Mouse (Mus musculus) embryonic facial prominence, embryonic 11.5 days (tissue): ENCODE data around the gene Glis3. TPM values are rescaled to one million over a fixed set of nuclear protein-coding genes. Genes with fewer than 3 reads are reported as not detected.

ENCODE experiments used
- ATAC-seq: fragments of 200-750 bp; cut with Nextera tagmentation; replicated peaks from 2 replicates; pipeline ENCODE4 v1.8.0; 2017; ENCODE audit warnings: low read depth; ENCODE audit not compliant: insufficient number of reproducible peaks, low FRiP score, low TSS enrichment
- DNase-seq: peaks from one replicate; pipeline ENCODE4 v3.0.0-alpha.2; 2015; ENCODE audit warnings: low spot score
- H3K27ac ChIP-seq: fragments of 300-500 bp; sonication (generic); replicated peaks from 2 replicates; pipeline ENCODE4 v1.5.1; 2014; ENCODE audit warnings: mild to moderate bottlenecking, low read depth, low read length, control low read depth
- H3K27me3 ChIP-seq: fragments of 300-500 bp; sonication (generic); 2 replicates; pipeline ENCODE4 v1.6.1; 2014; ENCODE audit warnings: mild to moderate bottlenecking, low read length, moderate library complexity, mixed read lengths; ENCODE audit not compliant: control insufficient read depth, insufficient read depth
- H3K36me3 ChIP-seq: fragments of 300-500 bp; sonication (generic); replicated peaks from 2 replicates; pipeline ENCODE4 v1.6.1; 2014; ENCODE audit warnings: low read depth, mild to moderate bottlenecking, low read length, moderate library complexity, mixed read lengths; ENCODE audit not compliant: control insufficient read depth, insufficient read depth
- H3K4me1 ChIP-seq: fragments of 300-500 bp; sonication (generic); 2 replicates; pipeline ENCODE4 v1.6.1; 2014; ENCODE audit warnings: low read length, mixed read lengths; ENCODE audit not compliant: control insufficient read depth, insufficient read depth
- H3K4me2 ChIP-seq: fragments of 300-500 bp; sonication (generic); 2 replicates; pipeline ENCODE4 v1.6.1; 2014; ENCODE audit warnings: low read depth, mild to moderate bottlenecking, control low read depth, low read length, moderate library complexity
- H3K4me3 ChIP-seq: fragments of 300-500 bp; sonication (generic); 2 replicates; pipeline ENCODE4 v1.5.1; 2014; ENCODE audit warnings: low read depth, low read length, control low read depth
- H3K9ac ChIP-seq: fragments of 300-500 bp; sonication (generic); replicated peaks from 2 replicates; pipeline ENCODE4 v1.6.1; 2014; ENCODE audit warnings: mild to moderate bottlenecking, control low read depth, low read length
- H3K9me3 ChIP-seq: fragments of 300-500 bp; sonication (generic); replicated peaks from 2 replicates; pipeline ENCODE4 v1.6.1; 2016; ENCODE audit warnings: mild to moderate bottlenecking, low read length, inconsistent platforms, mixed read lengths; ENCODE audit not compliant: control insufficient read depth
- WGBS: fragments of 180-500 bp; shearing (Covaris S2); extraction: QIAGEN DNeasy Blood & Tissue Kit; methylation state at CpG from one replicate; pipeline ENCODE4 v1.1.7; 2014; 5-methylcytosine and 5-hydroxymethylcytosine counted together
- polyA plus RNA-seq: library from polyadenylated mRNA; unstranded; fragments of >200 nt; fragmentation: Nextera tagmentation; extraction: Ambion mirVana; gene quantifications from 2 replicates; pipeline ENCODE4 v1.2.1, GENCODE M21; 2014

Glis3 gene
- polyA plus RNA-seq, 1 experiment from 2014 or later, result 2.0 TPM

DNA sequence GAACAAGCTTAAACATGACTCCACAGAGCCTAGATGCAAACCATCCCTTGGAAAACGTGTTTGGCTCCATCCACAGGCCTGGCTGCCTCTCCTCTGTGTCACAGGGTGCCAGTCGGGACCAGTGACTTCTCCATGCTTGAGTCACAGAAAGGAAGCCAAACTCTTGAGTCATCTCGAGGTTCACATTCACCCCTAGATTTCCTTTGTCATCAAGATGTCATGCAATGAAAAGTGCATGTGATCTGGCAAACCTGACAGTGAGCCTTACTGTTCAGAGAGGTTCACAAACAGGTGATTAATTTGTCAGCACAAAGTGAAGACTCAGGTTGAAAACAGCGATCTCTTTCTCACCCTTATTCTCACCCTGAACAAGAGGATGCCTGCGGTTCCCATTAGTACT lies 290.7 kb downstream of the Glis3 start:
- no peak overlapping the region for H3K4me3 ChIP-seq
- no peaks in the 10 kb centered on the region for H3K27me3 ChIP-seq
- 74% methylated on average over 5 of the region's 5 CpGs for WGBS
- H3K36me3 ChIP-seq, result no peaks in the 10 kb centered on the region
- no peaks in the 10 kb centered on the region for H3K4me1 ChIP-seq
- H3K4me2 ChIP-seq, result no peak overlapping the region
- H3K9ac ChIP-seq, result no peak overlapping the region
- DNase-seq (no peak), ATAC-seq (no peak)
- H3K27ac ChIP-seq, result no peak overlapping the region
- no peaks in the 10 kb centered on the region for H3K9me3 ChIP-seq

DNA sequence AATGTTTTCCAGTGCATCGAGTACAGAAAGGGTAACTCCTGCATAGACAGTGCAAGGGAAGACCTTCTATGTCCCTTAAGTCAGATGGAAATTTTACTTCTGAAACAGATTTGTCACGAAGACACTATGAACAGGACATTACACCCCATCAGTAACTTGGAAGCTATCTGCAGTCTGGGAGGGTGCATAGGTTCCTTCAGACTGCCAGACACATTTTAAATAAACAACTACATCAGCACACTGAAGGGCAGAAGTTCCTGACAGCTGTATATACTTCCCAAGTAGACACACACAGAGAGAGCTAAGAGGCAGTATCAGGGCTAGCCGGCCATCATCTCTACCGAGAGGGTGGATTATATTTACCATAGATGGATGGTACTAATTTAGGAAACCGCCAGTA lies 296.5 kb downstream of the Glis3 start:
- Histone ChIP-seq H3K9ac (no peak overlapping the region), H3K4me1 (no peaks in the 10 kb centered on the region), H3K4me3 (no peak overlapping the region), H3K4me2 (no peak overlapping the region), H3K27me3 (no peaks in the 10 kb centered on the region), H3K9me3 (no peaks in the 10 kb centered on the region), H3K27ac (no peak overlapping the region), H3K36me3 (no peaks in the 10 kb centered on the region)
- no peak for ATAC-seq
- DNase-seq, result no peak
- WGBS, result 78% methylated on average over 5 of the region's 5 CpGs

DNA sequence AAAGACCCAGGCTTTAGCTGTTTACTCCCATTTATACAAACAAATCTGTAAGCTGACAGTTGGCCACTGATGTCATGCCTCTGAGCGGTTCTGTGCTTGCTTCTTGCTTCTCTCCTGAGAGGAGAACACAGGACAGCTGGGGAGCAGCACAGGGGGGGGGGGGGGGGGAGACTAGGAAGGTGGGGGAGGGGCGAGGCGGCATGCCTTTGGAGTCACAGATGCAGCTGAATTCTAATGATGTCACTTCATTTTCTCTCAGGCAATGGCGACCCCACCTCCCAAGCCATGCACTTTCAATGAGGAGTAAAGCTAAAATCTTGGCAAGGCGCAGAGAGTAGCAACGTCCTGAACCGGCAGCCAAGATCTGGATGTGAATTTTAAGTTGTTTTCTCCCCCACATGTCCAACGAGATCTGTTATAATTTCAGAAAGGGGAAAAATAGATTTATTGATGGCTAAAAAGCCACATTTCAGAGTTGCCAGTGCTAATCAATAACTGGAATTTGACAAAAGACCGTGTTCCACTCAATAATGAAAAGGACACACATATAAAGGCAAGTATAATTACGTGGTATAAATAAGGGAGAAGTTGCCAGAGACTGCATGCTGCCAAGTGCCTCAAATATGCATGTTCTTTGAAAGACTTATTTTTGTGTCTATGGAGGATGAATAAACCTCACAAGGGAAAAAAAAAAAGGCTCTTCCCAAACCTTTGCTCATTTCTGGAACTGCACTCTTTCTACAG lies 297.5 kb downstream of the Glis3 start:
- no peaks in the 10 kb centered on the region for H3K27me3 ChIP-seq
- no peak overlapping the region for H3K9ac ChIP-seq
- ATAC-seq (no peak), DNase-seq (no peak)
- H3K36me3 ChIP-seq, result no peaks in the 10 kb centered on the region
- no peak overlapping the region for H3K4me2 ChIP-seq
- no peaks in the 10 kb centered on the region for H3K9me3 ChIP-seq
- no peak overlapping the region for H3K4me3 ChIP-seq
- 45% methylated on average over 10 of the region's 10 CpGs for WGBS
- H3K27ac ChIP-seq, result no peak overlapping the region
- no peaks in the 10 kb centered on the region for H3K4me1 ChIP-seq

DNA sequence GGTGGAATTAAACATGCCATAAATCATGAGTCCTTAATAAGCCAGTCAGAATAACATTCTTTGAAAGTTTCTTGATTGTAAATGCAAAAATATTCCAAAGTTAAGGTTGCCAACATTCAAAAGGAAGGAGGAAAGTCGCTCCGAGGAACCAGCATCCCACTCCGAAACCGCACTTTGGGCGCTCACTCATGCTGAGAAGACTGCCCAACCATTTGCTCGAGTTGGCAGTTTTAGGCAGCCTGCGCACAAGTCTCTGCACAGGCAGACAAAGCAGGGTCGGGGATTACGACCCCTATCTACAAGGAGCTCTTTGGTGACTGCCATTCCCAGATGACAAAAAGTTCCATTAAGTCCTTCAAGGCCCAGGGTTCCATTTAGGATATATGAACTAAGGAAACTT lies 298.4 kb downstream of the Glis3 start:
- Histone ChIP-seq H3K27me3 (no peaks in the 10 kb centered on the region), H3K36me3 (no peaks in the 10 kb centered on the region), H3K27ac (no peak overlapping the region), H3K4me3 (no peak overlapping the region), H3K4me1 (no peaks in the 10 kb centered on the region), H3K9me3 (no peaks in the 10 kb centered on the region), H3K9ac (no peak overlapping the region), H3K4me2 (no peak overlapping the region)
- no peak for DNase-seq
- ATAC-seq, result no peak
- 66% methylated on average over 9 of the region's 9 CpGs for WGBS

DNA sequence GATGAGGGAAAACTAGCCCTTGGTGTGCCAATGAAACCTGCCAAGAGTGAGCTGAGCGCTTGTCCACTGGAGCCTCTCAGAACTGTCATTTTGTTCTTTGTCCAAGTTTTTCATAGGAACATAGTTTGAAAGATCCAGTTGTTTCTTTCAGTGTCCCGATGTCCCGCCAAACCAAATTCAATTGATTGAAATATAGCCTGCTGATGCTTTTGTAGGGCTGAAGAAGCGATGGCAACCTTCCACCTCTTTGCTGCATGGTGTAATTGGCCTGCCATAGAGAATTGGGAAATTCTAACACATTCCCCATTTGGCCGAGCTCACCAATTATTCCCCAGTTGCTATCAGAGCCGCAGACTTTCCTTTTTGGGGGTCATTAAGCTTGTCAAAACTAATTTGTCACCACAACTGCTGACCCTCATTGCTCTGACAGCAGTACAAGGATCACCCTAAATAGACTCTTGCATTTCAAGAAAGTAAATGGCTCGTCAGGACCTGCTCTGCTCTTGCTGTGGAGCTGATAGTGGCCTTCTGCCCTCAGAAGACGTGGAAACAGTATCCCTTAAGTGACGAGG lies 299.1 kb downstream of the Glis3 start:
- no peaks in the 10 kb centered on the region for H3K9me3 ChIP-seq
- H3K27ac ChIP-seq, result no peak overlapping the region
- DNase-seq (peak; percentile 36), ATAC-seq (no peak)
- no peak overlapping the region for H3K9ac ChIP-seq
- H3K27me3 ChIP-seq, result no peaks in the 10 kb centered on the region
- H3K36me3 ChIP-seq, result no peaks in the 10 kb centered on the region
- WGBS, result 46% methylated on average over 9 of the region's 9 CpGs
- no peak overlapping the region for H3K4me3 ChIP-seq
- no peak overlapping the region for H3K4me2 ChIP-seq
- no peaks in the 10 kb centered on the region for H3K4me1 ChIP-seq

DNA sequence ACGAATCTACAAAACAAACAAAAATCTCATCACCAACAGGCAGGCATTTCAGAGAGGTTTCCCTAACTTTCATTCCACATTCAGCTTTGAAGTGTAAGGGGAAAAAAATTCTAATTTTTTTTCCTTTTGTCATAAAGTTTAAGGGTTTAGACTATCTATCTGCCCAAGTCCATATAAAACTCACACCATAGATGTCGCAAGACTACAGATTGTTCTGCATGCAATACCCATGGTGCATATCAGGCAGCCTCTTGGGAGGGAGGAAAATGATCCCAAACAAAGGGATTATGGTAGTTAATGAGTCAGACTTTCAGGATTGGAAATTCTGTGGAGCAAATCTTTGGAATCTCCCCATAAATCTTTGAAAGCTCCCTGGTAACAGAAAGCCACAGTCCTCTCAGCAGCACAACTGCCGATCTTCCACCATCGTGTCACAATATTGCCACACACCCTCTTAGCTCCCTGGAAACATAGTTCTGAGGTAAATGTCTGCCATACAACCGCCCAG lies 302.0 kb downstream of the Glis3 start:
- Histone ChIP-seq H3K9ac (no peak overlapping the region), H3K9me3 (no peaks in the 10 kb centered on the region), H3K4me2 (no peak overlapping the region), H3K4me3 (no peak overlapping the region), H3K27me3 (no peaks in the 10 kb centered on the region), H3K36me3 (no peaks in the 10 kb centered on the region), H3K27ac (no peak overlapping the region), H3K4me1 (no peaks in the 10 kb centered on the region)
- DNase-seq, result no peak
- no peak for ATAC-seq
- 87% methylated on average over 5 of the region's 5 CpGs for WGBS

DNA sequence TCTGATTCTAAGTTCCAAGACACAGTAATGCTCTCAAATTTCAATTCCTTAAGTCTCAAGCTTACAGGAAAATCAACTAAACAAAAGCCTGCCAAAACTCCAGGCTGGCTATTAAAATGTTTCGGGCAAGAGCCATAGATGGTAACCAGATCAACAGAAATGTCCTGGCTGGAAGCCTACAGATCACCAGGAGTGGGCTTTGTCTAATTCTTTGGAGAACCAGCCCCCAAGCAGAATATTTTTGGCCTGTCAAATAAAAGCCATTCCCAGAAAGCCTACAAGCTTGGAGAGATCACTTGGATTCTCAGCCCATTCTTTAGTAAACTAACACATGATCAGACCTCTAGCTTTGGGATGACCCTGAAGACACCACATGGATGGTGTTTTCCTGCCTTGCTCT lies 303.5 kb downstream of the Glis3 start:
- WGBS, result 66% methylated on average over 1 of the region's 1 CpGs
- Histone ChIP-seq H3K4me3 (no peak overlapping the region), H3K4me1 (no peaks in the 10 kb centered on the region), H3K27ac (no peak overlapping the region), H3K9me3 (no peaks in the 10 kb centered on the region), H3K4me2 (no peak overlapping the region), H3K36me3 (no peaks in the 10 kb centered on the region), H3K9ac (no peak overlapping the region), H3K27me3 (no peaks in the 10 kb centered on the region)
- DNase-seq (no peak), ATAC-seq (no peak)

DNA sequence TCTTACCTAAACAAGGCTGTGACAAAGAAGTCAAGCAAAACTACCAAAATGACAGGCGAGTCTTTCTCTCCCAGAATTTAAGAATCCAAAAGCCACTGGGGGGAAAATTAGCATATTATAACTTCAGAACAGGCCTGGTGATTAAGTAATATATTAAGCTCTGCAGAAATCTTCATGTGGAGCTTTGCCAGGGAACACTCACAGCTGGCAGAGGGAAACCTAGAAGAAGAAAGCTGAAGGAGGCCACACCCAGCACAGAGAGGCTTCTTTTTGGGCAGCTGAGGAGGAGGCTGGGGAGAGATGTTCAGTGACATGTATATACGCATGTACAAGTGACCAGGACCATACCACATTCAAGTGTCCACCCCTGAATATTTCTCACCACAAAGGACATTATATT lies 304.1 kb downstream of the Glis3 start:
- H3K9ac ChIP-seq, result no peak overlapping the region
- H3K36me3 ChIP-seq, result no peaks in the 10 kb centered on the region
- no peak overlapping the region for H3K4me3 ChIP-seq
- no peaks in the 10 kb centered on the region for H3K9me3 ChIP-seq
- H3K4me2 ChIP-seq, result no peak overlapping the region
- no peaks in the 10 kb centered on the region for H3K4me1 ChIP-seq
- no peak overlapping the region for H3K27ac ChIP-seq
- ATAC-seq (no peak), DNase-seq (no peak)
- no peaks in the 10 kb centered on the region for H3K27me3 ChIP-seq
- WGBS, result 86% methylated on average over 2 of the region's 2 CpGs
